Mouse (Mus musculus) MEL-GATA-1-ER (cell line): ENCODE results near the gene Pmvk.
A peak's percentile ranks its signal among the peaks of the same experiment; 100 is the strongest.
"Not testable (repeated sequence)": the region's sequence is repeated elsewhere in the genome, so short reads cannot be mapped to it uniquely, and the experiment has no call there.

ENCODE experiments used
- DNase-seq: peaks from one replicate; pipeline ENCODE4 v3.0.0-alpha.2; 2012; ENCODE audit warnings: low read depth; ENCODE audit errors: extremely low read depth

Gene Pmvk

GRCm38 (mm10) chr3:89425876-89426275 is 28.5 kb upstream of the Pmvk start:
- DNase-seq, result no peak

GRCm38 (mm10) chr3:89429021-89429420 is 25.3 kb upstream of the Pmvk start:
- not testable (repeated sequence) for DNase-seq

- DNase-seq, result peak; percentile 90
Measured at GRCm38 (mm10) chr3:89430171-89431159, 23.9 kb upstream of the Pmvk start, which contains the start of gene Pygo2. Pygo2 (plus strand) TSS chr3:89430214.

- no peak for DNase-seq
Measured at GRCm38 (mm10) chr3:89432606-89433005, 21.7 kb upstream of the Pmvk start.

GRCm38 (mm10) chr3:89434532-89434931 is 19.8 kb upstream of the Pmvk start:
- DNase-seq, result no peak

GRCm38 (mm10) chr3:89435041-89435440 is 19.3 kb upstream of the Pmvk start:
- DNase-seq, result no peak

GRCm38 (mm10) chr3:89436176-89437113 is 17.9 kb upstream of the Pmvk start, which contains the start of gene Pbxip1:
Pbxip1 (plus strand) TSS chr3:89436706.
- peak; percentile 85 for DNase-seq

- no peak for DNase-seq
Measured at GRCm38 (mm10) chr3:89437269-89437668, 17.1 kb upstream of the Pmvk start.

GRCm38 (mm10) chr3:89440691-89441090 is 13.7 kb upstream of the Pmvk start:
- no peak for DNase-seq

GRCm38 (mm10) chr3:89448720-89449537 is 5.4 kb upstream of the Pmvk start:
- DNase-seq, result peak; percentile 99

GRCm38 (mm10) chr3:89449541-89449940 is 4.8 kb upstream of the Pmvk start:
- peak; percentile 88 for DNase-seq

- no peak for DNase-seq
Measured at GRCm38 (mm10) chr3:89451916-89452315, 2.4 kb upstream of the Pmvk start.

- no peak for DNase-seq
Measured at GRCm38 (mm10) chr3:89455786-89456285, 1.5 kb downstream of the Pmvk start.

GRCm38 (mm10) chr3:89456726-89457665 is 2.7 kb downstream of the Pmvk start:
- DNase-seq, result peak; percentile 83

GRCm38 (mm10) chr3:89458372-89458964 is 4.1 kb downstream of the Pmvk start:
- DNase-seq, result peak; percentile 95

- DNase-seq, result peak; percentile 91
Measured at GRCm38 (mm10) chr3:89458965-89459807, 4.8 kb downstream of the Pmvk start.

- no peak for DNase-seq
Measured at GRCm38 (mm10) chr3:89468268-89468667, 13.9 kb downstream of the Pmvk start.

GRCm38 (mm10) chr3:89472280-89472679 is 17.9 kb downstream of the Pmvk start:
- DNase-seq, result peak; percentile 76
